Mouse (Mus musculus): ENCODE data around the gene Mecom.

- TF ChIP-seq CTCF (IDR thresholded peaks at IDR 0.05; ENCODE audit: extremely low read depth, insufficient read depth, low read length) = no peak
- no peak for TF ChIP-seq POLR2A (IDR thresholded peaks at IDR 0.05; ENCODE audit: extremely low read depth, insufficient read depth, low read length)
These were observed at the start of gene Mecom for GRCm38 (mm10) chr3:30547908-30548307.

All from cortical plate, adult 2 months (tissue).